ENCODE assay signal across 15 mouse cellular contexts in genomic region chr14:20377112-20377521, GRCm38 (mm10). TPM values are rescaled to one million over a fixed set of nuclear protein-coding genes. Genes with fewer than 3 reads are reported as not detected.
DNase-seq lines count a peak whose midpoint lies in the region; ATAC-seq and TF ChIP-seq lines count a peak whose summit lies in the region.
"Had no signal": no experiment of that assay in that cellular context is flagged by ENCODE, and none has a peak within 500 bp of the region (broad histone marks: within the 10 kb centered on the region; RNA-seq: fewer than 3 reads in every experiment).

No protein-coding gene starts in this region.

- no peak for DNase-seq in heart, postnatal 10 days
- peak; percentile 28 for DNase-seq in lung, postnatal 0 days (ENCODE audit: low spot score)
- no peak for DNase-seq in lung, adult 2 months
- peak; percentile 54 to 73 for DNase-seq in adrenal gland, postnatal 36 days
- DNase-seq in left cerebral cortex, adult 11 months (ENCODE audit: low spot score): no peak
- DNase-seq in cerebellum, postnatal 14 days: no peak
- DNase-seq: cerebellum, adult 2 months; kidney, adult 9 months; thymus, adult 18-20 months had no signal

- no peaks in the 10 kb centered on the region for H3K27me3 ChIP-seq in heart, embryonic 11.5 days (ENCODE audit: control insufficient read depth, insufficient read depth, low read length)
- no peaks in the 10 kb centered on the region for H3K27me3 ChIP-seq in lung, postnatal 0 days (replicated peaks; ENCODE audit: insufficient read depth, low read length)
- H3K27me3 ChIP-seq: limb, embryonic 12.5 days had no signal

- no peak for TF ChIP-seq POLR2A in lung, adult 2 months (IDR thresholded peaks at IDR 0.05; ENCODE audit: borderline replicate concordance, extremely low read depth, low read depth, low read length)

- no peak overlapping the region for H3K9ac ChIP-seq in heart, embryonic 11.5 days (ENCODE audit: low read depth, low read length)
- H3K9ac ChIP-seq in lung, postnatal 0 days (replicated peaks; ENCODE audit: low read depth): no peak overlapping the region
- H3K9ac ChIP-seq: limb, embryonic 12.5 days had no signal

- no peaks in the 10 kb centered on the region for H3K9me3 ChIP-seq in heart, embryonic 11.5 days (replicated peaks; ENCODE audit: control insufficient read depth, low read length)
- no peaks in the 10 kb centered on the region for H3K9me3 ChIP-seq in lung, postnatal 0 days (ENCODE audit: low read length)
- H3K9me3 ChIP-seq: G1E; hindbrain, embryonic 10.5 days; limb, embryonic 12.5 days had no signal

- TF ChIP-seq CTCF in lung, postnatal 0 days (IDR thresholded peaks at IDR 0.05): no peak
- TF ChIP-seq CTCF in lung, adult 2 months (IDR thresholded peaks at IDR 0.05; ENCODE audit: insufficient read depth, low read length): no peak

- intact Hi-C loops in heart, postnatal 10 days (cut with DNase I): no loop called here

- peaks cover 18% of the 10 kb centered on the region for H3K4me1 ChIP-seq in heart, embryonic 11.5 days (ENCODE audit: control insufficient read depth, insufficient read depth, low read length)
- H3K4me1 ChIP-seq in lung, postnatal 0 days (ENCODE audit: insufficient read depth, low read depth, low read length): no peaks in the 10 kb centered on the region
- H3K4me1 ChIP-seq in lung, adult 2 months (ENCODE audit: control insufficient read depth, insufficient read depth, low read length): no peaks in the 10 kb centered on the region; the same call in 1 of the 2 replicates
- H3K4me1 ChIP-seq: hindbrain, embryonic 10.5 days; limb, embryonic 12.5 days had no signal

- no peak overlapping the region for H3K4me3 ChIP-seq in heart, embryonic 11.5 days (ENCODE audit: low read depth, low read length)
- no peak overlapping the region for H3K4me3 ChIP-seq in lung, postnatal 0 days (ENCODE audit: low read depth, low read length)
- H3K4me3 ChIP-seq in lung, adult 2 months (replicated peaks; ENCODE audit: extremely low read depth, low read depth, low read length): no peak overlapping the region
- H3K4me3 ChIP-seq: hindbrain, embryonic 10.5 days; limb, embryonic 12.5 days had no signal

- TF ChIP-seq EP300 in lung, postnatal 0 days (IDR thresholded peaks at IDR 0.05): no peak

- H3K4me2 ChIP-seq in heart, embryonic 11.5 days: no peak overlapping the region
- H3K4me2 ChIP-seq in lung, postnatal 0 days (replicated peaks; ENCODE audit: low read depth, low read length): no peak overlapping the region
- H3K4me2 ChIP-seq: limb, embryonic 12.5 days; midbrain, embryonic 11.5 days had no signal

- H3K36me3 ChIP-seq in heart, embryonic 11.5 days (ENCODE audit: control insufficient read depth, insufficient read depth, low read length): peaks cover 10% of the 10 kb centered on the region
- peaks cover 20% of the 10 kb centered on the region; the same call in 1 of the 2 replicates for H3K36me3 ChIP-seq in lung, postnatal 0 days (ENCODE audit: insufficient read depth, low read length)

- 51% methylated on average over 4 of the region's 4 CpGs for WGBS in heart, embryonic 11.5 days (ENCODE audit: insufficient replicate concordance)
- 52% methylated on average over 4 of the region's 4 CpGs for WGBS in lung, postnatal 0 days
- WGBS in lung, adult 2 months: 52% methylated on average over 4 of the region's 4 CpGs

- ATAC-seq in heart, embryonic 11.5 days (replicated peaks; ENCODE audit: insufficient number of reproducible peaks, low FRiP score, low TSS enrichment): peak; percentile 73
- no peak for ATAC-seq in lung, postnatal 0 days
- ATAC-seq in megakaryocyte-erythroid progenitor cell, adult 5-6 weeks (replicated peaks; ENCODE audit: low FRiP score, low TSS enrichment, poor library complexity, severe bottlenecking): peak; percentile 78

- 0 out of 2 replicates have a peak overlapping the region, but pooled peaks have one; percentile 1 for H3K27ac ChIP-seq in heart, embryonic 11.5 days (ENCODE audit: low read depth, low read length)
- no peak overlapping the region for H3K27ac ChIP-seq in lung, postnatal 0 days (ENCODE audit: low read length)
- H3K27ac ChIP-seq: hindbrain, embryonic 10.5 days; limb, embryonic 12.5 days had no signal

RNA-seq across cellular contexts. Expression of gene Dnajc9, which starts 11.6 kb away (rescaled TPM):
- polyA plus RNA-seq in heart, embryonic 11.5 days (2014; fragmentation: Nextera tagmentation; extraction: Ambion mirVana): 76.4 and 104 TPM in 2 replicates
- total RNA-seq in heart, postnatal 10 days (2021): 10 to 100 TPM; 19.7 to 24.5 TPM
- polyA plus RNA-seq in lung, postnatal 0 days (2015; fragmentation: Nextera tagmentation; extraction: Ambion mirVana): 34.7 and 37.9 TPM in 2 replicates
- polyA plus RNA-seq in lung, adult 2 months (2012; rRNA removed): 17.5 and 24.6 TPM in 2 replicates
- total RNA-seq in adrenal gland, postnatal 36 days (2021): 10 to 100 TPM; 30.8 to 39.5 TPM
- total RNA-seq in megakaryocyte-erythroid progenitor cell, adult 5-6 weeks (2014; fragmentation: Nextera tagmentation): 89.9 and 98.3 TPM in 2 replicates
- 251 and 309 TPM in 2 replicates for total RNA-seq in megakaryocyte-erythroid progenitor cell, adult 5-6 weeks (2017)

RNA-seq across cellular contexts. Expression of gene Mrps16, which starts 16.3 kb away (rescaled TPM):
- polyA plus RNA-seq in heart, embryonic 11.5 days (2014; fragmentation: Nextera tagmentation; extraction: Ambion mirVana): 93.3 and 97.9 TPM in 2 replicates
- total RNA-seq in heart, postnatal 10 days (2021): 10 to 100 TPM; 71.5 to 72.4 TPM
- polyA plus RNA-seq in lung, postnatal 0 days (2015; fragmentation: Nextera tagmentation; extraction: Ambion mirVana): 58.5 and 64.4 TPM in 2 replicates
- polyA plus RNA-seq in lung, adult 2 months (2012; rRNA removed): 29.9 and 32.3 TPM in 2 replicates
- total RNA-seq in adrenal gland, postnatal 36 days (2021): 10 to 100 TPM; 70.9 to 73.6 TPM
- total RNA-seq in megakaryocyte-erythroid progenitor cell, adult 5-6 weeks (2014; fragmentation: Nextera tagmentation): 124 and 145 TPM in 2 replicates
- 30.9 and 61.1 TPM in 2 replicates for total RNA-seq in megakaryocyte-erythroid progenitor cell, adult 5-6 weeks (2017)

RNA-seq across cellular contexts. Expression of gene Fam149b, which starts 29.2 kb away (rescaled TPM):
- 27.5 and 33.2 TPM in 2 replicates for polyA plus RNA-seq in heart, embryonic 11.5 days (2014; fragmentation: Nextera tagmentation; extraction: Ambion mirVana)
- 10 to 100 TPM; 33.9 to 34.6 TPM for total RNA-seq in heart, postnatal 10 days (2021)
- polyA plus RNA-seq in lung, postnatal 0 days (2015; fragmentation: Nextera tagmentation; extraction: Ambion mirVana): 14.7 and 16.9 TPM in 2 replicates
- polyA plus RNA-seq in lung, adult 2 months (2012; rRNA removed): 21.0 and 24.6 TPM in 2 replicates
- total RNA-seq in adrenal gland, postnatal 36 days (2021): 10 to 100 TPM; 32.4 to 33.8 TPM
- 16.3 and 21.6 TPM in 2 replicates for total RNA-seq in megakaryocyte-erythroid progenitor cell, adult 5-6 weeks (2014; fragmentation: Nextera tagmentation)
- 21.6 and 37.3 TPM in 2 replicates for total RNA-seq in megakaryocyte-erythroid progenitor cell, adult 5-6 weeks (2017)

RNA-seq across cellular contexts. Expression of gene Ecd, which starts 29.2 kb away (rescaled TPM):
- 39.6 and 43.7 TPM in 2 replicates for polyA plus RNA-seq in heart, embryonic 11.5 days (2014; fragmentation: Nextera tagmentation; extraction: Ambion mirVana)
- 10 to 100 TPM; 31.4 to 31.8 TPM for total RNA-seq in heart, postnatal 10 days (2021)
- 19.0 and 19.1 TPM in 2 replicates for polyA plus RNA-seq in lung, postnatal 0 days (2015; fragmentation: Nextera tagmentation; extraction: Ambion mirVana)
- 10.8 and 14.4 TPM in 2 replicates for polyA plus RNA-seq in lung, adult 2 months (2012; rRNA removed)
- total RNA-seq in adrenal gland, postnatal 36 days (2021): 10 to 100 TPM; 40.9 to 42.2 TPM
- total RNA-seq in megakaryocyte-erythroid progenitor cell, adult 5-6 weeks (2014; fragmentation: Nextera tagmentation): 68.2 and 69.1 TPM in 2 replicates
- total RNA-seq in megakaryocyte-erythroid progenitor cell, adult 5-6 weeks (2017): 81.3 and 85.9 TPM in 2 replicates

Comparison
In these comparisons a context has a peak if more than half of its experiments do, and no peak if none do; other contexts are left out.
1. DNase-seq: peak in lung, postnatal 0 days (single experiment) and adrenal gland, postnatal 36 days (2 of 2); none in heart, postnatal 10 days (0 of 2), lung, adult 2 months (single experiment), left cerebral cortex, adult 11 months (single experiment) and cerebellum, postnatal 14 days (0 of 2).